Mouse (Mus musculus) right cerebral cortex, postnatal 36 days (tissue): ENCODE measurements around the gene Car4.

Experiments
- DNase-seq, 2 experiments: peaks; one replicate each; pipeline ENCODE4 v3.0.0; 2022; ENCODE audit warnings: low spot score in 2 of 2, mixed read lengths in 1 of 2

Gene Car4

GRCm38 (mm10) chr11:84957591-84958270, at the start of gene Car4:
Gene Car4, plus strand, starts transcription at chr11:84957786.
- peak in 1 of 2 experiments; percentile 43 for DNase-seq

DNA sequence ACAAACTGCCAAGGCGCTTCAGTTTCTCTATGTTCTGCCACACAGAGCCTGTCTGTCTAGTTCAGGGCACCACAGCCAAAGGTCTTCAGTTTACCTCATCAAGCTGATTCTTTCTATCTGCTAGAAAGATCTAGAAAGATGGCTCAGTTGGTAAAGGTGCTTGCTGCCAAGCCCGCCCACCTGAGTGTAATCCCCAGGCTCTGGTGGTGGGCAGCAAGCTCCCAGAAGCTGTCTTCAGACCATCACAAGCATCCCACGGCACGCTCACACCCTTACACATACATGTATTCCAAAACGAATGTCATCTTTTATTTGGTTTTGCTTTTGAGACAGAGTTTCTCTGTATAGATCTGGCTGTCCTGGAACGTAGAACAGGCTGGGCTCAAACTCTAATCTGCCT, 49.1 kb upstream of the Car4 start:
- no peak for DNase-seq

DNA sequence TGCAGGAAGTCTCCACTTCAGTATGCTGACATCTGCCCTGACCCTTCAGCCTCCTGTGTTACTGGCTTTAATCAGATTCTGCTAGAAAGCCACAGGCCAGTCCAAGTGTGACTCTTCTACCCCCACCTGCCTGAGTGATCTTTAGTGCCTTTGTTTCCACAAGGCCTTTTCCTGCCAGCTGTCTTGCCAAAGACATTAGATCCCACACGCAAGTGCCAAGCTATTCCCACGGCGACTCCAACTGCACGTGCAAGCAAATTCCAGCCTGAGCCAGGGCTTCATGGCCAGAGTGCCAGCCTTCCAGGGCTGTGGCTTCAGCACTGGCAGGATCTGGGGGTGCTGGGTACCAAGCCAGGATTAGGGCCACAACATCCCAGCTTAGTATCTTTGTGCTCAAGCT, 47.2 kb upstream of the Car4 start:
- no peak for DNase-seq

- no peak for DNase-seq
Measured at GRCm38 (mm10) chr11:84914673-84915072, 42.9 kb upstream of the Car4 start.

GRCm38 (mm10) chr11:84916053-84916702, 41.4 kb upstream of the Car4 start, which contains the start of gene Znhit3:
Gene Znhit3, minus strand, starts transcription at chr11:84916366.
- DNase-seq: peak; percentile 85 to 91

DNA sequence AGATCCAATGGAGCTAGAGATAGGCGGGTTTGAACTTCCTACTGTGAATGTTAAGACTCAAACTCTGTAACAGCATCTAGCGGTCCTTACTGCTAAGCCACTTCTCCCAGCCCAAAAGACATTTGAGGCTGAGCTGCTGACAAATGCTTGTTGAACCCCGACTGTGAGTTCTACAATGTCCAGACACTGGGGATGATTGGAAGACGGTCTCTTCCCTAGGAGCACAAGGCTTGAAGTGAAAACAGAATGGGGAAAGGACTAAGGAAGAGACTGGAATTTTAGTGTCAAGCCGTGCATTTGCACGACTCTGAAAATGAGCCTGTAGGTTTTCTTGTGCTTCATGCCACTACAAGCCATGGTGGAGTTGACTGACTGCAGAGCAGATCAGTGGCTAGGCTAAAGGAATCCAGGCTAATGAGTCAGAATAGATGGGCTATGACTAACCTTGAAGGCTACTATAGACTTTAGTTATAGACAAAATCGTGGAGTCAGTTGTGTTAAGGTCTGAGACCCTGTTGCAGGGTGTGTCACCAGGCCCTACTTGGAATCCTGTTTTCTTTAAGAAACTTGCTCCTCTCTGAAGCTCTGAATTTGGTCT, 40.8 kb upstream of the Car4 start:
- DNase-seq: no peak

GRCm38 (mm10) chr11:84918425-84918824, 39.2 kb upstream of the Car4 start:
- peak; percentile 60 to 84 for DNase-seq

GRCm38 (mm10) chr11:84919276-84919675, 38.3 kb upstream of the Car4 start:
- DNase-seq: no peak

GRCm38 (mm10) chr11:84919951-84920350, 37.6 kb upstream of the Car4 start:
- no peak for DNase-seq

GRCm38 (mm10) chr11:84920981-84921380, 36.6 kb upstream of the Car4 start:
- DNase-seq: no peak

GRCm38 (mm10) chr11:84932261-84932660, 25.3 kb upstream of the Car4 start:
- DNase-seq: no peak

GRCm38 (mm10) chr11:84939508-84940053, 18.0 kb upstream of the Car4 start:
- peak; percentile 49 to 55 for DNase-seq

GRCm38 (mm10) chr11:84940140-84940539, 17.4 kb upstream of the Car4 start:
- no peak for DNase-seq

GRCm38 (mm10) chr11:84943948-84944347, 13.6 kb upstream of the Car4 start:
- DNase-seq: no peak

DNA sequence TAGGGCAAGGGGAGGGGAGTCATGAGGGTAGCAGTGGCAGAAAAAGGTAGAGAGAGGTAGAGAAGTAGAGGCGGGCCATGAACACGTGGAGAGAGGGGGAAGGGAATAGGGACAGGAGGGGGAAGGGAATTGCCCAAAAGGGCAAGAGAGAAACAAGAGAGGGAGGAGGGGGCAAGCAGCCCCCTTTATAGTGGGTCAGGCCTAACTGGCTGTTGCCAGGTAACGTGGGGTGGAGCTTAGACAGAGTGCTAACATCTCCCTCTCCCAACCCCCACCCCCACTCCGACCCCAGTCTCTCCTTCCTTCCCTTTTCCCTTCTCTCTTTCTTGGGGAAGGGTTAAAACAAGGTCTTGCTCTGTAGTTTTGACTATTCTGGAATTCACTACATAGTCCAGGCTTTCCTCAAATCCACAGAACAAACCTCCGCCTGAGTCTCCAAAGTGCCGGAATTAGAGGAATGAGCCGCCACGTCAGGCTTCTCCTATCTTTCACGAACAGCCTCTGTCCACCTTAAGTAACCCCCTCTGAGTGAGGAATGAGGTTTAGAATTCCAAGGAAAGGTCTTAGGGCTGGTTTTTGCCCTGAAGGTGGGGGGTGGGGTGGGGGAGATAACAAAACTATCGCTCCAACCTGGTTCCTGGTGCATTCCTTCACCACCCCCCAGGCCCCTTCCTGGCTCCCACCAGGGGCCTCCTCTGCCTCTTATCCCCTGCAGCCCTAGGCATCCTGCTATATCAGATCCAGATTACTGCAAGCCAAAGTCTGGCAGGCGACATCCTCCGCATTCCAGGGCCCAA, 12.7 kb upstream of the Car4 start:
- no peak for DNase-seq

DNA sequence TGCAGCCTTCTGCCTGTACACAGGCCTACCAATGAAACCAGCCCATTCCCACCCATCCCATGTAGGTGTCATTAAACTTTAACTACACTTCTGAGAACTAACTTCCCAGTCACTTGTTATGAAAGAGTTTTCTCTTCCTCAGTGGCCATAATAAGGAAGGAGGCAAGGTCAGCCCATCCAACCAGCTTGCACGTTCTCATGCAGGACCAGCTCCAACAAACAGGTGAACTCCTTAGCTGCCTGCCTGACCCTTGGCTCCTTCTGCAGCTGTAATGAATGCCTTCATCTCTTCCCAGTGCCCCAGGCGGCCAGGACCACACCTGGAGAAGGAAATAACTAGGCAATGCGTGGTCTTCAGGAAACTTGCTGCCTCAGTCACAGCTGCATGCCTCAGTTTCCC, 11.7 kb upstream of the Car4 start:
- no peak for DNase-seq

- DNase-seq: no peak
Measured at GRCm38 (mm10) chr11:84947206-84947605, 10.4 kb upstream of the Car4 start.

DNA sequence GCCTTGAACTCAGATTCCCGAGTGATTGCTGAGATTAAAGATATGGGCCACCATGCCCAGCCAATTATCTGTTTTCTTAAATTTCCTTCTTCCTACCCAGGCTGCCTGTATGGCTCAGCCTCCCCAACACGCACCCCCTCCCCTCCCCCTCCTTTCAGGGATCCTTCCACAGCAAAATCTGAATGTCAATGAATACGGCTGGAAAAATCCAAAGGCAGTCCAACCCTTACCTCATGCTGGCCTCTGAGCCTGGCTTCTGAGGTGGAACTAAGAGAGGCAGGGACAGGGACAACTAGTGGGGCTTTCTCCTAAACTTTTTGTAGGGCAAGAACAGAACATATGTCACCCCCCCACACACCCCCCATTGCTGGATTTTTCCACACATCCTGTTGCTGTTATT, 9.5 kb upstream of the Car4 start:
- no peak for DNase-seq

DNA sequence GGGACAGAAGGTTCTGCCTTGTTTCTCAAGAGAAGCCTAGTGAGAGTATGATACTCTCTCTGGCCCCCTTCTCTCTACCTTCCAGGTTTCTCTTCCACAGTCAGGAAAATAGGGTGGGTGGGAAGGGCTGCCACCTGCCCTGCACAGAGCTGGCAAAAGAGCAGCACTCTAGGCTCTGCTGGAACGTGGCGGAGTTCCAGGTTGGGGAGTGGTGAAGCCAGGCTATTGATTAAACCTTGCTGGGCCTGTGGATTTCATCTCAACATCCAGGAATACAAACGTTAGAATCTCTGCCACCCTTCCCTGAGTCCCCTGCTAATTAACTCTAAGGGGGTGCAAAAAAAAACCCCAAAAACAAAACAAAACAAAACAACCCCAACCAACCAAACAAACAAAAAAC, 9.1 kb upstream of the Car4 start:
- DNase-seq: no peak

GRCm38 (mm10) chr11:84952611-84953010, 5.0 kb upstream of the Car4 start:
- no peak for DNase-seq

DNA sequence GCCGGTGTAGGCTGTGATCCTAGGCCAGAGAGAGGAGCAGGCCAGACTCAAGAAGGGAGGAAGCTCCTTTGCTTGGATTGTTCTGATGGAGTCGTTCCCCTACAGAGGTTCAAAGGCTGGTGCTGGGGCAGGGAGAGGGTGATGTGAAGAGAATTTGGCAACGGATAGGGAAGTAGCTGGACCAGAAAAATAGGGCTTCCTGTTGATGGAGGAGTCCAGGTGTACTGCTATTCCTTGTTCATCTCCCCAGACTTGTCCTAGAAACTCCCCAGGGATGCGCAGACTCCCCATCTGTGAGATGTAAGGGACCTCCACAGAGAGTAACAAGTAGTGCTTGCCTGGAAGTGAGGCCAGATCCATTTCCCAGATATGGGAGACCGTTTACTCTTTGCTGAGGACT, 1.2 kb upstream of the Car4 start:
- DNase-seq: no peak

DNA sequence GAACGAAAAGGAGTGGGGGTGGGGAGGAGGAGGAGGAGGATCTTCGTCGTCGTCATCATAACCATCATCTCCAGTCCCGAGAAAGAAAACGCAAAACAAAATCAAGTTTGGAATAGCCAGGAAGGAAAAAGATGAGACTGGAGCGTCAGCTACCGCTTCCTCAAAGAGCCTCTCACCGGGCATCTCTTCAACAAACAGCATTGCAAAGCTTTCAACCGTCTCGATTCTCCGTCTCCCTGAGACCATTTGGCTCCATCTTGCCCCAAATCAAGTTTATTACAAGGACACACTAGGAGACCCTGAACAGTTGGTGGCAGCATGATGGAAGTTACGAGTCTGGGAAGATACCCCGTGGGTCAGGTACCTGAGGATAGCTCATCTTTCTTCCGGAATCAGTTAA, 415 bp upstream of the Car4 start:
- no peak for DNase-seq
